Comparison of ENCODE assay signal across 8 mouse cellular contexts in the genomic region with DNA sequence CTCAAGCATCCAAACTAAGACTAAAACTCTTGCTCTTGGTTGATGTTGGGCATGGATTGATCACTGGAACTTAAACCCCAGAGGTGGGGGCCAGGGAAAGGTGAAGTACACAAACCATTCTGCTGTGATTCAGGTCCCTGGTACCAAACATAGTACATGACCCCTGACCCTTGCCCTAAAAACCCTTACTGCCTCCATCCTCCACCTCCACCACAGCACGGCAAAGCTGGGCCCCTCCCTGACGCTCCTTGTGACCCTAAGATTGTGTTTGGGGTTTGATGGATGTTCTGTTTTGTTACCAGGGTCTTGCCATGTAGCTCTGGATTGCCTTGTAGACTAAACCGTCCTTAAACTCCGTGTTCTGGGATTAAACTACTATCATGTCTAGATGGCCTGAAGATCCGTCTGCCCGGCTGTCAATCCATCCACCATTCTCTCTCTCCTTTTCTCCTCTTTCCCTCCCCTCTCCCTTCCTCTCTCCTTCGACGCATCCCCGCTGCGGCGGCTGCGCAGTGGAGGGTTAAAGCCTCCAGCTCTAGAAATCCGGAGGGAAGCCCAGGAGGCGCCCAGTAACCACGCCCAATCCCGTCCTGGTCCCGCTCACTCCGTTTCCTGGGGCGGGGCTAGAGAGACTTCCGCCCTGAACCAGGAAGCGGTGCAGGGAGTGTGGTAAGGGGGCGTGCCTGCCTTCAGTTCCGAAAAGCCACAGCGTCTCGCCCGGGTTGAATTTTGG. TPM values are rescaled to one million over a fixed set of nuclear protein-coding genes. Genes with fewer than 3 reads are reported as not detected.
DNase-seq lines count a peak whose midpoint lies in the region; ATAC-seq and TF ChIP-seq lines count a peak whose summit lies in the region.

A gene (plus strand): TSS at position 643 of the 733 bp plus-strand sequence.

- no peaks in the 10 kb centered on the region for H3K27me3 ChIP-seq in forebrain, embryonic 11.5 days (ENCODE audit: control insufficient read depth, insufficient read depth, low read length)
- no peaks in the 10 kb centered on the region for H3K27me3 ChIP-seq in heart, postnatal 0 days (ENCODE audit: control insufficient read depth, insufficient read depth, low read length)
- no peaks in the 10 kb centered on the region for H3K27me3 ChIP-seq in liver, embryonic 16.5 days (ENCODE audit: control insufficient read depth, insufficient read depth, low read depth, low read length)
- no peaks in the 10 kb centered on the region for H3K27me3 ChIP-seq in neural tube, embryonic 13.5 days
- no peaks in the 10 kb centered on the region for H3K27me3 ChIP-seq in testis, adult 2 months (ENCODE audit: control insufficient read depth, insufficient read depth, low read length)

- peak within 1 kb of the TSS; percentile 73 for H3K9ac ChIP-seq in forebrain, embryonic 11.5 days (ENCODE audit: low read length)
- peak within 1 kb of the TSS; percentile 79 for H3K9ac ChIP-seq in heart, postnatal 0 days (replicated peaks; ENCODE audit: low read depth, low read length)
- peak within 1 kb of the TSS; percentile 88 for H3K9ac ChIP-seq in liver, embryonic 16.5 days (ENCODE audit: low read depth, low read length)
- peak within 1 kb of the TSS; percentile 84 for H3K9ac ChIP-seq in neural tube, embryonic 13.5 days

- no peak for TF ChIP-seq CTCF in heart, postnatal 0 days (IDR thresholded peaks at IDR 0.05; ENCODE audit: low read depth)
- no peak for TF ChIP-seq CTCF in testis, adult 2 months (IDR thresholded peaks at IDR 0.05; ENCODE audit: control insufficient read depth, insufficient read depth, insufficient replicate concordance, low read depth, low read length)

- H3K36me3 ChIP-seq in forebrain, embryonic 11.5 days (ENCODE audit: control insufficient read depth, insufficient read depth, low read length), result no peaks in the 10 kb centered on the region
- H3K36me3 ChIP-seq in heart, postnatal 0 days (replicated peaks; ENCODE audit: control insufficient read depth, insufficient read depth, low read length), result no peaks in the 10 kb centered on the region
- H3K36me3 ChIP-seq in liver, embryonic 16.5 days (ENCODE audit: control insufficient read depth, insufficient read depth), result no peaks in the 10 kb centered on the region
- peaks cover 7% of the 10 kb centered on the region; the same call in 1 of the 2 replicates for H3K36me3 ChIP-seq in neural tube, embryonic 13.5 days
- H3K36me3 ChIP-seq in testis, adult 2 months (ENCODE audit: control insufficient read depth, insufficient read depth, low read length), result no peaks in the 10 kb centered on the region

- peak within 1 kb of the TSS; percentile 82 for H3K4me2 ChIP-seq in forebrain, embryonic 11.5 days (ENCODE audit: low read depth, low read length, severe bottlenecking)
- H3K4me2 ChIP-seq in heart, postnatal 0 days (ENCODE audit: low read depth, low read length), result peak within 1 kb of the TSS; percentile 94
- peak within 1 kb of the TSS; percentile 95 for H3K4me2 ChIP-seq in liver, embryonic 16.5 days (ENCODE audit: low read depth, low read length)
- peak within 1 kb of the TSS; percentile 98 for H3K4me2 ChIP-seq in neural tube, embryonic 13.5 days

- peak; percentile 95 for ATAC-seq in forebrain, embryonic 11.5 days (replicated peaks; ENCODE audit: low FRiP score)
- peak; percentile 95 for ATAC-seq in heart, postnatal 0 days (ENCODE audit: insufficient read depth, low read depth)
- peak; percentile 96 for ATAC-seq in liver, embryonic 16.5 days (ENCODE audit: low read depth)
- ATAC-seq in neural tube, embryonic 13.5 days (ENCODE audit: low read depth), result peak; percentile 96

- peak within 1 kb of the TSS; percentile 73; the same call in 1 of the 2 replicates for H3K27ac ChIP-seq in forebrain, embryonic 11.5 days (ENCODE audit: low read depth, low read length)
- H3K27ac ChIP-seq in heart, postnatal 0 days (ENCODE audit: low read depth), result peak within 1 kb of the TSS; percentile 53
- peak within 1 kb of the TSS; percentile 74 for H3K27ac ChIP-seq in liver, embryonic 16.5 days (ENCODE audit: low read length)
- peak within 1 kb of the TSS; percentile 86 for H3K27ac ChIP-seq in neural tube, embryonic 13.5 days (replicated peaks)
- H3K27ac ChIP-seq in testis, adult 2 months (ENCODE audit: control insufficient read depth, insufficient read depth, low read depth, low read length), result peak within 1 kb of the TSS; percentile 67

- no peaks in the 10 kb centered on the region for H3K9me3 ChIP-seq in forebrain, embryonic 11.5 days (ENCODE audit: control insufficient read depth, low read length)
- H3K9me3 ChIP-seq in heart, postnatal 0 days (replicated peaks; ENCODE audit: control insufficient read depth, low read length), result no peaks in the 10 kb centered on the region
- no peaks in the 10 kb centered on the region for H3K9me3 ChIP-seq in liver, embryonic 16.5 days (replicated peaks; ENCODE audit: control insufficient read depth, low read length)
- H3K9me3 ChIP-seq in neural tube, embryonic 13.5 days, result no peaks in the 10 kb centered on the region

- WGBS in forebrain, embryonic 11.5 days, result under 1% methylated on average over 26 of the region's 26 CpGs
- under 1% methylated on average over 26 of the region's 26 CpGs for WGBS in heart, postnatal 0 days
- WGBS in liver, embryonic 16.5 days (ENCODE audit: insufficient replicate concordance), result 2% methylated on average over 26 of the region's 26 CpGs
- WGBS in neural tube, embryonic 13.5 days, result 2% methylated on average over 26 of the region's 26 CpGs

- peaks cover 6% of the 10 kb centered on the region; the same call in 1 of the 2 replicates for H3K4me1 ChIP-seq in forebrain, embryonic 11.5 days (replicated peaks; ENCODE audit: control insufficient read depth, insufficient read depth, low read length)
- H3K4me1 ChIP-seq in heart, postnatal 0 days (ENCODE audit: control insufficient read depth, insufficient read depth), result peaks cover 25% of the 10 kb centered on the region
- H3K4me1 ChIP-seq in liver, embryonic 16.5 days (ENCODE audit: control insufficient read depth, low read depth, low read length), result peaks cover 31% of the 10 kb centered on the region
- H3K4me1 ChIP-seq in neural tube, embryonic 13.5 days (replicated peaks), result peaks cover 37% of the 10 kb centered on the region
- peaks cover 16% of the 10 kb centered on the region for H3K4me1 ChIP-seq in testis, adult 2 months (ENCODE audit: control insufficient read depth, insufficient read depth, low read length)

- DNase-seq in CD8-positive naive resting alpha-beta T cell, adult 2 months (ENCODE audit: low read depth in 2 of 2, low spot score in 2 of 2), result peak; percentile 87 to 92
- peak; percentile 96 for DNase-seq in c-Kit-positive CD71-negative TER-119-negative erythroid progenitor cells, embryonic 14.5 days (ENCODE audit: low read depth)
- DNase-seq in forebrain, embryonic 11.5 days (ENCODE audit: low spot score), result peak; percentile 95
- DNase-seq in heart, postnatal 0 days (ENCODE audit: low spot score), result peak; percentile 95
- peak; percentile 96 to 98 for DNase-seq in kidney, postnatal 4 days

- peak within 1 kb of the TSS; percentile 58 for H3K4me3 ChIP-seq in forebrain, embryonic 11.5 days (ENCODE audit: low read depth, low read length)
- H3K4me3 ChIP-seq in heart, postnatal 0 days (ENCODE audit: low read depth, low read length), result peak within 1 kb of the TSS; percentile 65
- peak within 1 kb of the TSS; percentile 90 for H3K4me3 ChIP-seq in liver, embryonic 16.5 days (ENCODE audit: low read depth, low read length)
- H3K4me3 ChIP-seq in neural tube, embryonic 13.5 days, result peak within 1 kb of the TSS; percentile 83
- H3K4me3 ChIP-seq in testis, adult 2 months (ENCODE audit: control insufficient read depth, low read depth, low read length), result peak within 1 kb of the TSS; percentile 92

- no peak; the same call in 1 of the 2 replicates for TF ChIP-seq EP300 in heart, postnatal 0 days (IDR thresholded peaks at IDR 0.05; ENCODE audit: low read depth)

- TF ChIP-seq POLR2A in testis, adult 2 months (IDR thresholded peaks at IDR 0.05; ENCODE audit: control insufficient read depth, low read depth, low read length), result peak; percentile 49

RNA-seq across cellular contexts. Expression of the gene that starts here (rescaled TPM):
- polyA plus RNA-seq in forebrain, embryonic 11.5 days (2014; fragmentation: Nextera tagmentation; extraction: Ambion mirVana), result 8.9 and 9.7 TPM in 2 replicates
- 1.8 and 8.7 TPM in 2 replicates for total RNA-seq in heart, postnatal 0 days (2014; rRNA removed; ENCODE audit: low replicate concordance)
- polyA plus RNA-seq in heart, postnatal 0 days (2015; fragmentation: Nextera tagmentation; extraction: Ambion mirVana), result 3.3 TPM in 2 replicates
- 3.7 TPM in 2 replicates for polyA plus RNA-seq in liver, embryonic 16.5 days (2015; fragmentation: Nextera tagmentation; extraction: Ambion mirVana)
- polyA plus RNA-seq in neural tube, embryonic 13.5 days (2015; fragmentation: Nextera tagmentation; extraction: Ambion mirVana), result 13.1 and 14.4 TPM in 2 replicates
- polyA plus RNA-seq in testis, adult 2 months (2012; rRNA removed), result 3.3 and 3.8 TPM in 2 replicates

Comparison
In these comparisons a context has a peak if more than half of its experiments do, and no peak if none do; other contexts are left out.
1. Peak in every context shown above with its lines: DNase-seq, ATAC-seq, H3K4me3 ChIP-seq and H3K27ac ChIP-seq.